Mouse (Mus musculus): ENCODE results near the gene Serpinb11.

Serpinb11 gene

DNA sequence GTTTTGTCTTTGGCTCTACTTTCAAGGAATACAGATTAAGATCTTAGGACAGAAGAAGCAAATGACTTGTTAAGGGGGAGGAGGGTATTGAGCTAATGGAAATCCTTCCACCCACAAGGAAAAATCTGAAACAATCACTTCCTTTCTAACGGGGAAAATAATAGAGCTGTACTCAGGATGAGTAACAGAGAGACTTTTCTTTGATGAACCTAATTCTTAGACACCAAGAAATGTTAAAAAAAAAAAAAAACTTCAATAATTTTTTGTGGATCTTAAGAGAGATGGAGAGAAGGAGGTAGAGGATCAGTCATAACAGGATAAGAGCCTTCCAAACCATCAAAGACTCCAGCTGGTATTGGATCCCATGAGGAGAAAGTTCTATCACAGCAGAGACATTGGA is at the start of gene Serpinb11:
Gene Serpinb11, plus strand, starts transcription at position 301 of the 400 bp plus-strand sequence.
- no peak for DNase-seq

DNA sequence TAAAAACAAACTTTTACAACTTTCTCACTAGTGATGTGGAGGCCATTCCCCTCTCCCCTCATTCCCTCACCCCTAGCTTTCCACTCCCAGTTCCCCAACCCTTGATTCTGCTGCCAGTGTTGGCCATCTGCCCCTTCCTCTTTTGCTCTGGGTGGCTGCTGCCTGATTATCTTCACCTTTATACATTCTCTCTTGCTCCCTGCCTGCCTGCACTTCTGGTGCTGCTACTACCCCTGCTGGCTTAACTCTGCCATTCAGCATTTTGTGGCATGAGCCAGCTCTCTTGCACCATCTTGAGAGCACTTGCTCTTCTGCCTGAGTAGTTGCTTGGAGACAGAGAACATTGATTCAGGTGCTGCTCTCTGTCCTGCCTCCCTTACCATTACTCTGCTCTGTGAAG is 15.0 kb upstream of the Serpinb11 start:
- DNase-seq = no peak

DNA sequence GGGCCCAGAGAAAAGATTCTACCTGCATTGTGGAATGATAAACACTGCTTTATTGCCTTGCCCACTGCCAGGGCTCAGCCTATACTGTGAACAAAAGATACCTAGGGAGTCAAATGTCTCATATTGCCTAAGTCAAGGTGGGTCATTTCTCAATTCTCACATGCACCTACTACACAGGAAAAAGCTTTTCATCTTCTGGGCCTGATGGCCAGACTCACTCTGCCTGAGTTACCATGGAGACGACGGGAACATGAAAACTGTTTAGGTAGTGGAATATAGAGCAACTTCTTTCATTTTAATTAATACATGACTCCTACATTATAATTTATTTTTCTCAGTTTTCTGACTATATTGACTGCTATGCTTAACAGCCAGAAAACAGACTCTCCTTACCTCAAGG is 14.2 kb upstream of the Serpinb11 start:
- no peak for DNase-seq

DNA sequence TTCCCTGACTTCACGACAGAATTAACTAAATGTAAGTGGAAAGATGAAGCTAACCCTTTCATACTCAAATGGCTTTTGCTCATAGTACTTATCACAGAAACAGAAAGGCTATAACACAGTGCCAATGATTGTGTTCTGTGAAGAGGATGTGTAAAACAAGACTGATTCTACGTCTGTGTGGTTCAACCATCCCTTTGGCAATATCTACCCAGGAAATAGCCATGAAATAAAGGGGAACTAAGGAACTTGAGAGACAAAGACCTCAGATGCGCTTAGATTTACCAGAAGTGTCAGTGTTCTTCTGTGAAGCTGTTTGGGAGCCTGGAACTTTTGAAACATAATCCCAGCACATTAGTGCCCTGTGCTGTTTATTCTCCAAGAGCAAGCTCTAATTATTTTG is 10.6 kb upstream of the Serpinb11 start:
- no peak for DNase-seq

DNA sequence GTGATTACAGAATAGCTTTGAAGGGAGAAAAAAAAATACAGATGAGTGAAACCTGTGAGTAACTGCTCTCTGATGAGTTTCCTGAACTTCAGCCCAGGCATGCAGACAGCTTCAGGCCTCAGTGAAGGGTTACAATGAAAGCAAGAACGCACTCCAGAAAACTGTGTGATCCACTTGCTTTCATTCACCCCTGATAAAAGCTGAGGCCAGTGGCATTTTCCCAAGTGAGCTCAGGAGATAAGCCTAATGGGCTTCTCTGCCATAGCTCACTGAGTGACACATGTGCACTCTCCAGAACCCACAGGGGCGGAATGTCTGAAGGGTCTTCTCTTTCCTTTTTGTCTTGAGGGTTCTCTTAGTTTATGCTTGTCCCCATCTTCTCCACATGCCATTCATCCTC is 9.9 kb upstream of the Serpinb11 start:
- no peak for DNase-seq

DNA sequence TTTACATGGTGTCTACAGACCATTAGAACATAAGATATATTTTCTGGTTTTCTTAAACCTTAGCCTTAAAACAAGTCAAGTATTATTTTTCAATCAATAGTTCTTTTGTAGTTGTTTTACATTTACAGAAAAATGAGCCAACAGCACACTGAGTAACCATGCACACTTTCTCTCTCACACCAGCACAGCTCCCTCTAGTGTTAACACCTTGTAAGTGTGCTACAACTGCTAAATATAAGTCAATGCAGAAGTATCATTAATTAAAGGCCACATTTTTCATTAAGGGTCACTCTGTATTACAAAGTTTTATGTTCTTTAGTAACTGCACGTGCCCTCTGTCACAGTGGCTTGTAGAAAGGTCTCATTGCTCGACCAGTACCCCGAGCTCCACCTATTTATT is 8.0 kb upstream of the Serpinb11 start:
- peak; percentile 4 for DNase-seq

DNA sequence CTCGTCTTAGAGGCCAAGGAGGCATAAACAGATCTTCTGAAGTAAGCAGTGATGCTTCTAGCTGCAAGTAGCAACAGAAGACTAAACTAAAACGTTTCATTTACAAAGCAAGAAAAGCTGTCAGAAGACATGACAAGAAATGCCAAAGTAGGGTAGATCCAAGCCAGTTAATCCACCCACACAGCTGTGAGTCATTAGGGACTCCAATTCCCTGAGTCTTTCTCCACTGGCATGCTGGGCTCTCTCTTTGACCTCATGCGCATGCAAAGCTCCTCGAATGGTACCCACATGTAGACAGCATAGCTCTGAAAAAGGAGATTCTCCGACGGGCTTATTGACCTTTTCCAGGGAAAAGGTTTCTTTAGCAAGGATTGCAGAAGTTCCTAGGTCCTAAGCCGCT is 5.0 kb downstream of the Serpinb11 start:
- DNase-seq = no peak

DNA sequence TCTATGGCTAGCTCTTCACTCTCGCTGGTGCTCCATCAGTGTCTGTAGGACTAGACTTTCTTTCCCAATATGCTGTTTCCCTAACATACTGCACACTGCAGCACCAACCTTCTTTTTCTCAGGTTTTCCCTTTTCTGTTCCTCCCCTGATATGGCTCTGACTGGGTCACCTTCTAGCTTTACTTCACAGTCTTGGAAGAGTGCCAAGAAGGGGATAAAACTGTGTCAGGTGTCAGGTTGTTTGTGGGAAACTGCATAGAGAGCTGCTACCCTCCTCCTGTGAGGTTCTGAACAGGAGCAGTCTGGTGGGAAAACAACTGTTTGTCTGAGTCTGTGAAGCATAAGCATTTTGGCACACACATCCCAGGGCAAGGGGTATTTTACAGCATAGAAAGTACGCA is 7.9 kb downstream of the Serpinb11 start:
- no peak for DNase-seq

DNA sequence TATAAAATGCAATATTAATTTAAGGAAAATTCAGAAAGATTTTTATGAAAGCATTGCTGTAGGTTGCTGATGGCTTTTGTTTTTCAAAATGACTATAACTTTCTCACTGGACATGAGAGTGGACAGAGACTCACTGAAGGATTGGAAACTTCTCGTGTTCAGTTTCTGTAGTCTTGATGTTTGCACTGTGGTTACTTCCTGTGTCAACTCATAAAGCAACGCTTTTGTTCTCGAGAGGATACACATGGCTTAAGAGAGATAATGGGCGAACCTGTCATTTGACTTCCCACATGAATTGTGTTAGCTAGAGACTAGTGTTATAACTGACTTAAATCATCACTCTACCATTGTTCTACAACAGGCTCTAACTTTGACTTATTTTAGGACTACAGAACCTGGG is 16.0 kb downstream of the Serpinb11 start:
- no peak for DNase-seq

DNA sequence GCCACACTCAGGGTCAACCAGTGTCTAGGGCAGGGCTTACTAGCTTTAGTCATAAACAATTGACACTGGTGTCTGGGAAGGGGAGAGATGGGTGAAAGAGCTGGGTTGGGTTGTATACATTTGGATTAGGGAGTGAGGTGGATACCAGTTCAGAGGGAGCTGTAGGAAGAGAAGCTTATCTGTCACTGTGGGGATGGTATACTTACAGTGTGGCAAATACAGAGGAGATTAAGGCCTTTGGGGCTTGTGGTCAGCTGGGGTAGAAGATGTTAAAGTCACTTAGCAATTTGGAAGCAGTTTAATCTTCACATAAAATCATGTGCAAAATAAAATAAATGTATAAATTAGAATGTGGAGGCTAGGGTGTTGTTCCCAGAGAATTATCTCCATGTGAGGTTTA is 17.4 kb downstream of the Serpinb11 start:
- DNase-seq = no peak

DNA sequence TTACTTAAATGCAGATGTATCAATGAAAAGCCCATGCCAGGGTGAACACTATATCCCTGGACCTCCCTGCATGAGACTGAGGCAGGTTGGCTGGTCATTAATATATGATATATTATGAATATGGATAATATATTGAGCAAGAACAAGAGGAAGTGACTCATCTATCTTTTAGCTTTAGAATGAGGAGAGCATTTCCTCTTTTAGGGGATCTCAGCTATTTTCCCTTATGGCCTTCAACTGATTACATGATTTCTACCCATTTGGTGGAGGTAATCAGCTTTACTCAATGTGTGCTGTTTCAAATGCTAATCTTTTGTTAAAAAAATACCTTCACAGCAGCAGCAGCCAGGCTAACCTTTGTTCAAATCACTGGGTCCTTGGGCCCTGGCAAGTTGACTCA is 20.5 kb downstream of the Serpinb11 start:
- DNase-seq = no peak

DNA sequence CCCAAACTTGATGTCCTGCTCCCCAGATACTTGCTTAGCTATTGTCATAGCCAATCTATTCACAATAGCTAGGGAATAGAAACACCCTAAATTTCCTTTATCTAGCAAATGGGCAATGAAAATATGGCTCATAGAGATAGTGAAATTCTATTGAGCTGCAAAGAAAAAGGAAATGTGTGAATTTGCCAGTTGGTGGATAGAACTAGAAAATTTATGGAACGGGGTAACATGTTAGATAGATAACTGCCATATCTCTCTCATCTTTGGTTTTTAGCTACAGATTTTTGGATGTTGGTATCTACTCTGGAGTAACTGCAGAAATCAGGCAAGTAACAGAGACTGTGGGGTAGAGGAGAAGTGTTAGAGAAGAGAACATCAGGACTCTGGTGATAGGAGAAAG is 21.4 kb downstream of the Serpinb11 start:
- no peak for DNase-seq

DNA sequence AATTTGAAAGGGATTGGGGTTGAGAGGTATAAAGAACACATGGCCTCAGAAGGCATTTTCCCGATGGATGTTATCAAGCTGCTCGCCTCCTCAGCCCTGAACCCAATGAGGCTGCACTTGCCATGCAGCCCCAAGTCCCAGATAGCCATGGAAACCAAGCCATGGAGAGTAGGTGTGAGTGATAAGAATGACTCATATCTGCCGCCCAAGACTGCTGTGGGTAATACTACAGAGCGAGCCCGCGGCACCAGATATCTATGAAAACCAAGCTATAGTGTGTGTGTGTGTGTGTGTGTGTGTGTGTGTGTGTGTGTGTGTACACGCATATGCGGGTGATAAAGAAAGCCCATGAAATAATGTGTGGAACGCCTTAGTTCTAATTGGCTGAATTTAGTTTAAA is 23.5 kb downstream of the Serpinb11 start:
- DNase-seq = no peak

DNA sequence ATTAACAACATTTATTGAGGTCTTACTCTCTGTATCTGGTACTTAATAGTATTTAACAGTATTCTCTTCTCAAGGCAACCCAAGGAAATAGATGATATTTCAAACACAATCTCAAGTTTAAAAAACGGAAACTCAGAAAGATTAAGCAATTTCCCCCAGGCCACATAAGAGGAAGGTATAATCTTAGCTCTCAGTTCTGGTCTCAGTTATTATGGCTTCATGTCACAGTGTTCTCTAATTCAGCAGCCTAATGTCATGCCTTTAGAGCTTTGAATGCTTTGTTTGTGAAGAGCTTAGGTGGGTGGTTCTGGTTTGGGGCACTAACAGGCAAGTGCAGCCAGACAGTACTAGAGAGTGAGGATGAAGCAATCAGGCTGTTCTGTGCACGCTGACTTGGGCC is 28.8 kb downstream of the Serpinb11 start:
- DNase-seq = no peak

DNA sequence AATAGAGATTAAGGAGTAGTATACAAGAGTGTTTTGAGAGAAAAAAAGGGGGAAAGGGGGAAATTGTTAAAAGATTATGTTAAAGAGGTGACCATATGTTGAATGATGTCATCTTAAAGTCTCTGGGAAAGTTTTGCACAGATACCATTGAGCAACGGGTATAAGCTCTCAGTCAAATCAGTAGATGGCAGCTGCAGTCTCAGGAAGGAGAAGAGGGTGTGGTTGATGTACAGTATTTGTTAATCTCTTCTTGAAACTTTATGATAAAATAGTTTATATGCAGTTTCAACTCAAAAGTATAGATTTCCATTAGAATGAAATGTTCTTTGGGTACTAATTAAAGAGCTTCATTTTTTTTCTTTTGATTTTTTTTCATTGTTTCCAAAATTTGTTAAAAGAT is 36.5 kb downstream of the Serpinb11 start:
- DNase-seq = no peak

DNA sequence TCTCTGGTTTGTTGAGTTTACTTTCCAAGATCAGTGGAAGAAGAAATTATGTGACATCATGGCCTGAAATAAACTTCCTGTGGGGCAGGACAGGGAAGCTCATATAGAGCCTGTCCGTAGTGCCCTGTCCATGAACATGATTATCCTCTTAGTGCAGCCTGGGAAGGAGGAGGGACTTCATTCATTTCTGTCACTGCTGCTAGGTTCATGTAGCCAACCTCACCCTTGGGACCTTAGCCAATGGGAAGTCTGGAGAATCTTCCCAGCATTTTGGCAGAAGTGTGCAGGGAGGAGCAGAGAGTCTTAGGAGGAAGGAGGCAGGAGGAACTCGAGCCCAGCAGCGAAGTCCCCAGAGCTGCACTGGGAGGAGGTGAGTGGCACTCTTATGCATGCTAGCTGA is 38.4 kb downstream of the Serpinb11 start, which contains the start of gene Serpinb7:
Gene Serpinb7, plus strand, starts transcription at position 301 of the 400 bp plus-strand sequence.
- no peak for DNase-seq

DNA sequence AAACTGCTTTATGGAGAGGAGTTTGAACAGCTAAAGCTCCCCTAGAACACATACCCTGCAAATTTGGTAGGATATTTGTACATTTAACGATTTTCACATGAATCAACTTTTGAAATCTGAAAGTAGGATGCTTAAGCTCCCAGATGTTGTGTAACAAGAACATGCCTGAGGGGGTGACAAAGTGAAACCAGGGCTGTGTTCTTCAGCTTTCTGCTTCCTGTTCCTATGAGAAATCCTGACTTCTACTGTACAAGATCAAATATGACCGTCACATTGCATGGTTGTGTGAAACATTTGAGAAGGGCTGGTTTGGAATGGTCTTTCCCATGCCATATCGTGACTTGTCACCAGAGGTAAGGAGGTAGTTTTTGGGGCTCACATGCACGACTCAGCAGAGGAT is 41.1 kb downstream of the Serpinb11 start:
- no peak for DNase-seq

DNA sequence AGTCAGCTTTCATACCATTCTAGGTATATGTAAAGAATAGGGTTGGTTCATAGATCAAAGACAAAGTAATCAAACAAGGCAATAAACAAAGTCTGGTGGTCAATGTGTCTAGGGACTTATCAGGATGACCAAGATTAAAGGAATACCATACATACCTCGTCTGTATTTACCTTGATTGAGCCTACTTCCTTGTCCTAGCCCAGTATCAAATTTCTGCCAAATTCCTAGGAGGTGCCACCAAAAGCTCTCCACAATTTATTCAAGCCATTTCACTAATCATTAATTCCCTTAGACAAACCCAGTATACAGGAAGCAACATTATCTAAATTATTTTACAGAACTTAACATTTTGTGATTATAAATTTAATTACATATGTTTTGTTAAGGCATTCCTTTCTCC is 53.7 kb downstream of the Serpinb11 start:
- no peak for DNase-seq

DNA sequence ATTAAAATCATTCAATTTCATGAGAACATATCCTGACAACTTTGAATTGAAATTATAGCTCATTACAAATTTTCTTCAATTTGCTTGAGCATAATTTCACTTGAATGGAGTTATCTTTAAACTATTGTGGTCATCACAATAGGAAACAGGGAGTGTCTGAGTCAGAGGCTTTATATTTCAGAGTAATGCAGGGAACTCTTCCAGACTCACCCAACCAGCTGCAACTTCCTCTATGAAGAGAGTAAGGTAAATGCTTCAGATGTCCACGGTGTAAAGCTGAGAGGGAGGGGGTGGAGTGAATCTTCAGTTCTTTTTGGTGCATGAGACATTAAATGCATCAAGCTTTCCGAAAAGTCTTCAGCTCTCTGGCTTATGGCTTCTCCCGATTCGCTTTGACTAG is 61.5 kb downstream of the Serpinb11 start:
- DNase-seq = no peak

Measured in embryo, embryonic 11 days (tissue).